Mouse (Mus musculus) intestine, postnatal 0 days (tissue): ENCODE measurements at regions not wholly inside any gene's neighbourhood (a gene's known extent, or its start where the extent isn't known, plus 50 kb on each side); places are given as distances from the start of the nearest gene placed in this dataset.

Source experiments
- ATAC-seq: fragments of 200-750 bp; cut with Nextera tagmentation; 2 replicates; pipeline ENCODE4 v1.8.0; 2017; ENCODE audit warnings: mild to moderate bottlenecking, moderate TSS enrichment, moderate library complexity
- H3K27ac ChIP-seq: fragments of 300-500 bp; sonication (generic); 2 replicates; pipeline ENCODE4 v1.5.1; 2014; ENCODE audit warnings: mild to moderate bottlenecking, low read depth, low read length, moderate library complexity
- H3K27me3 ChIP-seq: fragments of 300-500 bp; sonication (generic); replicated peaks from 2 replicates; pipeline ENCODE4 v1.6.1; 2014; ENCODE audit warnings: low read length, mixed read lengths; ENCODE audit not compliant: control insufficient read depth, insufficient read depth
- H3K36me3 ChIP-seq: fragments of 300-500 bp; sonication (generic); 2 replicates; pipeline ENCODE4 v1.6.1; 2014; ENCODE audit warnings: mild to moderate bottlenecking, moderate library complexity; ENCODE audit not compliant: control insufficient read depth, insufficient read depth
- H3K4me1 ChIP-seq: fragments of 300-500 bp; sonication (generic); replicated peaks from 2 replicates; pipeline ENCODE4 v1.6.1; 2014; ENCODE audit warnings: antibody characterized with exemption, low read length, mixed read lengths; ENCODE audit not compliant: control insufficient read depth, insufficient read depth
- H3K4me2 ChIP-seq: fragments of 300-500 bp; sonication (generic); replicated peaks from 2 replicates; pipeline ENCODE4 v1.6.1; 2014; ENCODE audit warnings: low read depth, mild to moderate bottlenecking, moderate library complexity
- H3K4me3 ChIP-seq: fragments of 300-500 bp; sonication (generic); 2 replicates; pipeline ENCODE4 v1.5.1; 2014; ENCODE audit warnings: low read depth, low read length
- H3K9ac ChIP-seq: fragments of 300-500 bp; sonication (generic); 2 replicates; pipeline ENCODE4 v1.6.1; 2014; ENCODE audit warnings: mild to moderate bottlenecking, low read depth, low read length
- H3K9me3 ChIP-seq: fragments of 300-500 bp; sonication (generic); 2 replicates; pipeline ENCODE4 v1.6.1; 2016; ENCODE audit warnings: mixed run types; ENCODE audit not compliant: control insufficient read depth
- CTCF ChIP-seq: sonication (generic); IDR thresholded peaks from 2 replicates; pipeline ENCODE4 v1.5.1; 2016; ENCODE audit warnings: low read depth, mild to moderate bottlenecking, control low read depth, antibody characterized with exemption, moderate library complexity
- WGBS: fragments of 180-500 bp; shearing (Covaris S2); extraction: QIAGEN DNeasy Blood & Tissue Kit; methylation state at CpG from one replicate; pipeline ENCODE4 v1.1.7; 2014; 5-methylcytosine and 5-hydroxymethylcytosine counted together

- Histone ChIP-seq H3K4me3 (no peak overlapping the region), H3K9me3 (no peaks in the 10 kb centered on the region), H3K4me1 (no peaks in the 10 kb centered on the region), H3K27ac (no peak overlapping the region), H3K4me2 (no peak overlapping the region), H3K9ac (no peak overlapping the region), H3K27me3 (no peaks in the 10 kb centered on the region), H3K36me3 (no peaks in the 10 kb centered on the region)
- WGBS = 19% methylated on average over 1 of the region's 1 CpGs
- no peak for ATAC-seq
- TF ChIP-seq CTCF = peak; percentile 54
Observed at GRCm38 (mm10) chr2:147656667-147657066, 294.9 kb downstream of the Pax1 start.

GRCm38 (mm10) chr2:147650229-147650628 is 288.5 kb downstream of the Pax1 start:
- Histone ChIP-seq H3K9ac (no peak overlapping the region), H3K9me3 (no peaks in the 10 kb centered on the region), H3K4me3 (no peak overlapping the region), H3K27ac (no peak overlapping the region), H3K36me3 (no peaks in the 10 kb centered on the region), H3K4me2 (no peak overlapping the region), H3K4me1 (no peaks in the 10 kb centered on the region), H3K27me3 (no peaks in the 10 kb centered on the region)
- ATAC-seq = no peak
- TF ChIP-seq CTCF = no peak
- WGBS = 63% methylated on average over 3 of the region's 3 CpGs

- TF ChIP-seq CTCF = no peak
- Histone ChIP-seq H3K4me1 (no peaks in the 10 kb centered on the region), H3K36me3 (no peaks in the 10 kb centered on the region), H3K27me3 (no peaks in the 10 kb centered on the region), H3K9ac (no peak overlapping the region), H3K27ac (no peak overlapping the region), H3K9me3 (no peaks in the 10 kb centered on the region), H3K4me3 (no peak overlapping the region), H3K4me2 (no peak overlapping the region)
- ATAC-seq = no peak
- 76% methylated on average over 8 of the region's 8 CpGs for WGBS
Observed at GRCm38 (mm10) chr2:147647972-147648371, 286.2 kb downstream of the Pax1 start.

GRCm38 (mm10) chr2:147647506-147647905 is 285.8 kb downstream of the Pax1 start:
- Histone ChIP-seq H3K4me2 (no peak overlapping the region), H3K9me3 (no peaks in the 10 kb centered on the region), H3K36me3 (no peaks in the 10 kb centered on the region), H3K27ac (no peak overlapping the region), H3K4me3 (no peak overlapping the region), H3K9ac (no peak overlapping the region), H3K27me3 (no peaks in the 10 kb centered on the region), H3K4me1 (no peaks in the 10 kb centered on the region)
- no peak for ATAC-seq
- TF ChIP-seq CTCF = no peak
- whole genome bisulfite sequencing = 81% methylated on average over 4 of the region's 4 CpGs

GRCm38 (mm10) chr2:147637882-147638281 is 276.2 kb downstream of the Pax1 start:
- 51% methylated on average over 1 of the region's 1 CpGs for WGBS
- no peaks in the 10 kb centered on the region for H3K27me3 ChIP-seq

GRCm38 (mm10) chr2:147632737-147633136 is 271.0 kb downstream of the Pax1 start:
- WGBS = 63% methylated on average over 6 of the region's 6 CpGs
- H3K4me3 ChIP-seq = no peak overlapping the region
- ATAC-seq = no peak
- no peaks in the 10 kb centered on the region for H3K4me1 ChIP-seq
- no peaks in the 10 kb centered on the region for H3K36me3 ChIP-seq
- no peak overlapping the region for H3K27ac ChIP-seq
- H3K9me3 ChIP-seq = no peaks in the 10 kb centered on the region
- no peak for TF ChIP-seq CTCF
- no peak overlapping the region for H3K9ac ChIP-seq
- H3K27me3 ChIP-seq = no peaks in the 10 kb centered on the region
- no peak overlapping the region for H3K4me2 ChIP-seq

More at GRCm38 (mm10) chr2:147637882-147638281, 276.2 kb downstream of the Pax1 start:
- no peak overlapping the region for H3K4me3 ChIP-seq
- H3K9me3 ChIP-seq = no peaks in the 10 kb centered on the region
- no peak for ATAC-seq
- H3K9ac ChIP-seq = no peak overlapping the region
- H3K4me2 ChIP-seq = no peak overlapping the region
- H3K4me1 ChIP-seq = no peaks in the 10 kb centered on the region
- no peak for TF ChIP-seq CTCF
- no peaks in the 10 kb centered on the region for H3K36me3 ChIP-seq
- no peak overlapping the region for H3K27ac ChIP-seq

- Histone ChIP-seq H3K9me3 (no peaks in the 10 kb centered on the region), H3K27ac (no peak overlapping the region), H3K4me2 (no peak overlapping the region), H3K27me3 (no peaks in the 10 kb centered on the region), H3K4me3 (no peak overlapping the region), H3K36me3 (no peaks in the 10 kb centered on the region), H3K9ac (no peak overlapping the region), H3K4me1 (no peaks in the 10 kb centered on the region)
- no peak for TF ChIP-seq CTCF
- 81% methylated on average over 3 of the region's 3 CpGs for WGBS
- ATAC-seq = no peak
Observed at GRCm38 (mm10) chr2:147629716-147630115, 268.0 kb downstream of the Pax1 start.
